Comparison of ENCODE assay signal across 7 mouse cellular contexts in genomic region chr14:105740889-105741288, GRCm38 (mm10).
DNase-seq lines count a peak whose midpoint lies in the region.

No protein-coding gene starts in this region.

- DNase-seq in urinary bladder, postnatal 14 days (ENCODE audit: low spot score), result peak; percentile 54
- DNase-seq in urinary bladder, adult 2 months (ENCODE audit: low spot score), result no peak
- peak; percentile 90 for DNase-seq in heart, adult 8-10 months (ENCODE audit: low spot score)
- peak; percentile 64 to 75 for DNase-seq in kidney, postnatal 4 days
- DNase-seq in ovary, postnatal 10 days (ENCODE audit: low spot score), result peak; percentile 21
- no peak for DNase-seq in frontal cortex, postnatal 36 days (ENCODE audit: low spot score in 2 of 2)
- no peak for DNase-seq in thymus, postnatal 10 days (ENCODE audit: low spot score in 2 of 2)

Comparison
In these comparisons a context has a peak if more than half of its experiments do, and no peak if none do; other contexts are left out.
1. DNase-seq: peak in urinary bladder, postnatal 14 days (single experiment), heart, adult 8-10 months (single experiment), kidney, postnatal 4 days (2 of 2) and ovary, postnatal 10 days (single experiment); none in urinary bladder, adult 2 months (single experiment), frontal cortex, postnatal 36 days (0 of 2) and thymus, postnatal 10 days (0 of 2).